Mouse (Mus musculus): Measurements from ENCODE around the gene Lag3.

DNA sequence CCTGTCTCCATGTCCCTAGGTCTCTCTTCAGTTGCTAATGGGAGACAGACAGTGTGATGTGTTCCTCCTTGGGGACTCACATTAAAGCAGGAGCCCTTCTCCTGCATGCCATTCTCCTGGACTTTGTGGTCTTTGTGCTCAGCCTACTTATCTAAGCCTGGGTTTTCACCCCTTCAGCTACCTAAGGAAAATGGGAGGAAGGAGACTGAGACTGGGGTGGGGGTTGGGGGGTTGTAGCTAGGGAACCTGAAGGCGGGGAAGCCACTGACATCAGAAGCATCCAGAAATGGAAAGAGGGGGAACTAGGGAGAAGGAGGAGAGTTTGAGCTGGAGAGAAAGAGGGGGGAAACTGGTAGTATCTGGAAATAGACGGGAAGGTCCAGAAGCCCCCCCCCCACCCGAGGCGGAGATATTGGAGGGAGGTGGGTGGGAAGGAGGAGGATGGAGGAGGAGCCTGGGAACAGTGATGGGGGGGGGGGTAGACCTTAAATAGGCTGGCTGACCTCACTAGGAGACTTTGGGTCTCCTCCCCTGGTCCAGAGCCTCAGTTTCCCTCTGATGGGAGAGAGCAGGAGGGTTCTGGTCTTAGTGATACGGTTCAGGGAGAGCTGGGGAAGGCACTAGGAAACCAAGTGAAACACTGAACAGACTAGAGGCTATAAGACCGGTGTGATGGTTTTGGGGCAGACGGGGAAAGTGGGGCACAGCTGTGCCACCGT lies 48.9 kb downstream of the Lag3 start:
- TF ChIP-seq CTCF (conservative IDR thresholded peaks at IDR 0.05 in 1 of 2, IDR thresholded peaks at IDR 0.05 in 1 of 2; ENCODE audit: low read depth in 2 of 2, low read length in 2 of 2) (no peak), USF2 (conservative IDR thresholded peaks at IDR 0.05; ENCODE audit: low read depth, low read length) (no peak), CHD1 (IDR thresholded peaks at IDR 0.05; ENCODE audit: low read depth, low read length) (no peak), TCF12 (IDR thresholded peaks at IDR 0.05; ENCODE audit: low read depth, low read length) (no peak), POLR2A (IDR thresholded peaks at IDR 0.05; ENCODE audit: low read depth, low read length) (no peak), RCOR1 (conservative IDR thresholded peaks at IDR 0.05; ENCODE audit: low read depth, low read length) (no peak), ZC3H11A (IDR thresholded peaks at IDR 0.05; ENCODE audit: low read depth, low read length) (no peak)
